Mouse (Mus musculus) embryonic facial prominence, embryonic 10.5 days (tissue): ENCODE measurements around the gene Nrcam. TPM values are rescaled to one million over a fixed set of nuclear protein-coding genes. Genes with fewer than 3 reads are reported as not detected.

Experiments used
- DNase-seq: peaks from one replicate; pipeline ENCODE4 v3.0.0-alpha.2; 2017; ENCODE audit warnings: low spot score
- H3K27ac ChIP-seq: fragments of 300-500 bp; sonication (generic); replicated peaks from 2 replicates; pipeline ENCODE4 v1.5.1; 2016; ENCODE audit warnings: mild to moderate bottlenecking
- H3K27me3 ChIP-seq: fragments of 300-500 bp; sonication (generic); replicated peaks from 2 replicates; pipeline ENCODE4 v1.6.1; 2016; ENCODE audit warnings: low read depth, mild to moderate bottlenecking; ENCODE audit not compliant: poor library complexity, severe bottlenecking
- H3K36me3 ChIP-seq: fragments of 300-500 bp; sonication (generic); replicated peaks from 2 replicates; pipeline ENCODE4 v1.6.1; 2016; ENCODE audit warnings: mild to moderate bottlenecking, moderate library complexity
- H3K4me1 ChIP-seq: fragments of 300-500 bp; sonication (generic); 2 replicates; pipeline ENCODE4 v1.6.1; 2016
- H3K4me3 ChIP-seq: fragments of 300-500 bp; sonication (generic); 2 replicates; pipeline ENCODE4 v1.5.1; 2016; ENCODE audit warnings: mild to moderate bottlenecking, moderate library complexity
- H3K9me3 ChIP-seq: fragments of 300-500 bp; sonication (generic); 2 replicates; pipeline ENCODE4 v1.6.1; 2016; ENCODE audit warnings: mild to moderate bottlenecking
- WGBS: fragments of 180-500 bp; shearing (Covaris S2); methylation state at CpG from one replicate; pipeline ENCODE4 v1.1.7; 2016; 5-methylcytosine and 5-hydroxymethylcytosine counted together
- polyA plus RNA-seq: library from polyadenylated mRNA; unstranded; fragments of >200 nt; fragmentation: Nextera tagmentation; extraction: Ambion mirVana; gene quantifications from 2 replicates; pipeline ENCODE4 v1.2.1, GENCODE M21; 2016

Gene Nrcam
- polyA plus RNA-seq, 1 experiment from 2014 or later = 15.2 TPM

DNA sequence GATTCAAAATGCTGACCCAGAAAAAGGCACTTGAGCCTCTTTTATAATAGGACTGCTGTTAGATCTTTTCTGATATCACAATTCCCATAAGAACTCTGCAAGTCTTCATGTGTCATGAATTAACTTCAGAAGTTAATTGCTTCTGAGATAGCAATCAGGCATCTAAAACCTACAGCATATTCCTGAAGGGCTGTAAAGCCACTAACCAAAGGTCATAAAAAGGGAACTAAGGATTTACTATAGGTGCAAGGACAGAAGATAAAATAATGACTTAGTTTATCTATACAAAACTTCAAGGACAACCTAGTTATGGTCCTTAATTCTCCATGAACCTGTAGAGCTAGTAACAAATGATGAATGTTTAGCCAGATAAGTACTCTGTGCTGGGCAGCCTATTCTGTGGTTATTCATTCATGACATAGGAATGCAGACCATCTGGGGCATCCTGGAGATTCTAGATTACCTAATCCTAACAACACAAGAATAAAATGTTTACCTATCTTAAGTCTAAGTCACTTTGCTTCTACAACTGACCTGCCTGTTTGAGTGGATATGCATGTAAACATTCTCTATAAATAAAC lies 310.7 kb downstream of the Nrcam start:
- Histone ChIP-seq H3K4me3 (no peak overlapping the region), H3K27me3 (no peaks in the 10 kb centered on the region), H3K9me3 (no peaks in the 10 kb centered on the region), H3K36me3 (no peaks in the 10 kb centered on the region), H3K4me1 (no peaks in the 10 kb centered on the region), H3K27ac (no peak overlapping the region)
- DNase-seq = no peak

- Histone ChIP-seq H3K27ac (no peak overlapping the region), H3K4me3 (no peak overlapping the region), H3K9me3 (no peaks in the 10 kb centered on the region), H3K27me3 (no peaks in the 10 kb centered on the region), H3K4me1 (no peaks in the 10 kb centered on the region), H3K36me3 (no peaks in the 10 kb centered on the region)
- 13% methylated on average over 1 of the region's 1 CpGs for WGBS
- no peak for DNase-seq
Observed at GRCm38 (mm10) chr12:44640579-44640978, 311.9 kb downstream of the Nrcam start.

Other genes starting within 250 kb of the Nrcam start
- gene Dnajb9, start 118.6 kb upstream of the Nrcam start, polyA plus RNA-seq = 16.0 and 16.8 TPM in 2 replicates
- 46.4 and 47.0 TPM in 2 replicates for gene Pnpla8, start 107.5 kb upstream of the Nrcam start, polyA plus RNA-seq